Mouse (Mus musculus): Measurements from ENCODE around the gene Rhbdf1. TPM values are rescaled to one million over a fixed set of nuclear protein-coding genes. Genes with fewer than 3 reads are reported as not detected.
A peak's percentile ranks its signal among the peaks of the same experiment; 100 is the strongest.

Rhbdf1 gene
- polyA plus RNA-seq, 1 experiment from 2014 or later = 20.7 TPM

DNA sequence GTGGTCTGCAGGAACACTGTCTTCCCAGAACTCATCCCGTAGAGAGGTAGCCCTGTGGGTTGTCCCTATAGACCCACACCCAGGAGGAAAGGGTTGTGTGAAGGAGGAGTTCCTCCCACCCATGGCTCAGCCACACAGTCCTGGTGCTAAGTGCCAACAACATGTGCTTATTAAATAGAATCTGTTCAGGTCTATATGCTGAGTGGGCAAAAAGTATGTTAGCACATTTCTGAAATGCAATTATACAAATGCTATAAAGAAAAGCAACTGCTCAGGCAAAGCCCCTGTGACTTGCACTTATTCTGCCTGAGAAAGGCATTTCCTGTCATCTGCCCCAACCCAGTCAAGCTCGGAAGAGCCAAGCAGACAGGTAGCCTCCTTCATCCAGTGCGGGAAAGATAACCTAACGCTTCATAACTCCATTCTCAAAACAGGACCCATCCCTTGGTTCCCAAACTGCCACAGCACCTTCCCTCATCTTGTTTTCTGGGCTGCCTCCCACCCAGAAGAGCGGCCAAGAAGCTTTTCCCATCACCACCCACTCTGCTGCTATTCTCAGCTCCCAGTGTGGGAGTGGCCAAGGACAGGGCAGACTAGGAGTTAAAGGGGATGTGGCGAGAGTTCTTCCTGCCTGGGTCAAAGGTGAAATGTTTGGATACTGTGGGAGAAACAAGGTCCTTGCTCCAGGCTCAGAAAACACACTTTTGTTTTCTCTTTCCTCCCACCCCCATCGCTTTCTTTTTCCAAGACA lies 21.3 kb upstream of the Rhbdf1 start:
- no peak overlapping the region for H3K4me2 ChIP-seq (replicated peaks; ENCODE audit: low read depth)
- H3K9ac ChIP-seq (ENCODE audit: low read depth, low read length) = no peak overlapping the region
- H3K4me3 ChIP-seq (ENCODE audit: low read depth, low read length) = no peak overlapping the region
- ATAC-seq = no peak
- H3K27me3 ChIP-seq (replicated peaks; ENCODE audit: control insufficient read depth, insufficient read depth, low read length) = no peaks in the 10 kb centered on the region
- H3K4me1 ChIP-seq (replicated peaks; ENCODE audit: control insufficient read depth, insufficient read depth, low read length) = peaks cover 2% of the 10 kb centered on the region; the same call in 1 of the 2 replicates
- H3K27ac ChIP-seq (ENCODE audit: low read depth, low read length) = no peak overlapping the region; the same call in 1 of the 2 replicates
- peaks cover 58% of the 10 kb centered on the region for H3K36me3 ChIP-seq (ENCODE audit: control insufficient read depth, insufficient read depth)
- no peak for TF ChIP-seq CTCF (IDR thresholded peaks at IDR 0.05; ENCODE audit: low read depth)
- H3K9me3 ChIP-seq (ENCODE audit: control insufficient read depth) = no peaks in the 10 kb centered on the region
- 65% methylated on average over 7 of the region's 7 CpGs for WGBS

DNA sequence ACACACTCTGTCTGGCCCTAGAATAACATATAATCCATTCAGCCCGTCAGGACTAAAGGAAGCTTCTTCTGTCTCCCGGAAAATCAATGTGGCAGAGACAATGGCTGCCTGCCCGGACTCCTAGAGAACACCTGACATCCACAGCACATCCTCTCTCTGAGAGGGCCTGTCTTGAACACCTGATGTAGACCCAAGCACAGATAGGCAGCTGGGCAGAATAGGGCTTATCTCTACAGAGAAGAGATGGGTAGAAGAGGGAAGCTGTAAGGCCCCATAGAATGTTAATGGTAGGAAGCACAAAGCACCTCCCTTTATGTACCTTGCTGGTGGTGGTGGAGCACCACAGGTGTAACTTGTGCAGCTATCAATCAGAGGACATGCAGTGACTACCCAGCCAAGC lies 20.1 kb upstream of the Rhbdf1 start:
- ATAC-seq = no peak
- peak overlapping the region; percentile 87 for H3K27ac ChIP-seq (ENCODE audit: low read depth, low read length)
- 75% methylated on average over 3 of the region's 3 CpGs for WGBS
- no peak overlapping the region for H3K4me3 ChIP-seq (ENCODE audit: low read depth, low read length)
- no peak overlapping the region for H3K9ac ChIP-seq (ENCODE audit: low read depth, low read length)
- H3K9me3 ChIP-seq (ENCODE audit: control insufficient read depth) = no peaks in the 10 kb centered on the region
- no peaks in the 10 kb centered on the region for H3K27me3 ChIP-seq (replicated peaks; ENCODE audit: control insufficient read depth, insufficient read depth, low read length)
- H3K4me1 ChIP-seq (replicated peaks; ENCODE audit: control insufficient read depth, insufficient read depth, low read length) = peaks cover 2% of the 10 kb centered on the region; the same call in 1 of the 2 replicates
- no peak for TF ChIP-seq CTCF (IDR thresholded peaks at IDR 0.05; ENCODE audit: low read depth)
- peaks cover 46% of the 10 kb centered on the region for H3K36me3 ChIP-seq (ENCODE audit: control insufficient read depth, insufficient read depth)
- no peak overlapping the region for H3K4me2 ChIP-seq (replicated peaks; ENCODE audit: low read depth)

DNA sequence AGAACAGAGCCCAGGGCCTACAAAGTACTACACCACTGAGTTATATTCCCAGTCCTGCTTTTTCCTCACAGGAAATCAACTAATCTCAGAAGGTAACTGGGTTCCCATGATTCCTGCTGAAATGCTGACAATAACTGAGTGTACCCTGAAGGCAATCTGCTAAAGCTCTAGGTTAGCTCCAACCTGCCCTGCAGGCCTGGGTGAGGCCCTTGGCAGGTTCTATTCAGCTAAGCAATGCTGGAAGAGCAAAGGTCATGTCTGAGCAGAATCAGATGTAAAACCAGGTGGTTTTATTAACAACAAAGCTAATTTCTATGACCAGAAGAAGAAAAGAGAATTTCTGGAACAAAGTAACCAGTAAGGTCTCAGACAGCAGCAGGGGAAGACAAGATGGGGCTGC lies 19.3 kb upstream of the Rhbdf1 start:
- H3K9ac ChIP-seq (ENCODE audit: low read depth, low read length) = peak overlapping the region; percentile 22; the same call in 1 of the 2 replicates
- TF ChIP-seq CTCF (IDR thresholded peaks at IDR 0.05; ENCODE audit: low read depth) = no peak
- no peaks in the 10 kb centered on the region for H3K27me3 ChIP-seq (replicated peaks; ENCODE audit: control insufficient read depth, insufficient read depth, low read length)
- no peaks in the 10 kb centered on the region for H3K9me3 ChIP-seq (ENCODE audit: control insufficient read depth)
- H3K36me3 ChIP-seq (ENCODE audit: control insufficient read depth, insufficient read depth) = peaks cover 39% of the 10 kb centered on the region
- H3K4me3 ChIP-seq (ENCODE audit: low read depth, low read length) = no peak overlapping the region
- ATAC-seq = peak; percentile 84
- no peak overlapping the region for H3K4me2 ChIP-seq (replicated peaks; ENCODE audit: low read depth)
- H3K27ac ChIP-seq (ENCODE audit: low read depth, low read length) = peak overlapping the region; percentile 87
- H3K4me1 ChIP-seq (replicated peaks; ENCODE audit: control insufficient read depth, insufficient read depth, low read length) = peaks cover 2% of the 10 kb centered on the region; the same call in 1 of the 2 replicates

DNA sequence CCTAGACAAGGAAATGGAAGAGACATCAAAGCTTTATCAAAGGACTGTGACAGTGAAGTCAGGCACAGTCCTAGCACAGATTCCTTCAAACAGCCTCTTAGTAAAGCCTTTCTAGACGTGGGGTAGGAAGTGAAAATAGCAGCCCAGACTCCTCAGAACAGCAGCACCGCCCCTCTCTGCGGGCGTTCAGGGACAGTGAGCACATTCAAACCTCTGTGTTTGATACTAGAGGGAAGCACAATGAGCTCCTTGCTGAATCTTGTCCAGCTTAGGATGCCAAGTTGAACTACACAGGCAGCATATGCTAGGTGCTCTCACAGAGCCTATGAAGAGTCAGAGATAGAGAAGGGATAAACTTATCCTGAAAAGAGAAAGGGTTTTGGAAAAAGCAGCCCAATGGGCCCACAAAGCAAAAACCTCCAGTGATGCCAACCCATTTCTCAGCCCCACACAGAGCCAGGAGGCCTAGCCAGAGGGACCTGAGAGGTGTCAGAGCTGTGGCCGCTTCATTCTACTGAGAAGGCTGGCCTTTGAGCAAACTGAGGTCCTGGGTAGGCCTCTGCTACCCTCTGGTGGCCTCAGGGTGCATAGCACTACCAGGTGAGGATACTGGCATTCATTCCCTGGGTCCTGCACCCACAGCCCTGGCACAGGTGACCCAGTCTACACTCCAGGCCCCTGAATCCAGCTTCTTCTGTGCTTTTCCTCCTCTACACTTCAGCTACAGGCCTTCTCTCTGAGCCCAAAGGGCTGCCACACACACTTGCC lies 16.2 kb upstream of the Rhbdf1 start:
- peak; percentile 46; the same call in 1 of the 2 replicates for ATAC-seq
- Histone ChIP-seq H3K4me1 (replicated peaks; ENCODE audit: control insufficient read depth, insufficient read depth, low read length) (peaks cover 2% of the 10 kb centered on the region; the same call in 1 of the 2 replicates), H3K27me3 (replicated peaks; ENCODE audit: control insufficient read depth, insufficient read depth, low read length) (no peaks in the 10 kb centered on the region), H3K4me2 (replicated peaks; ENCODE audit: low read depth) (no peak overlapping the region), H3K27ac (ENCODE audit: low read depth, low read length) (no peak overlapping the region), H3K4me3 (ENCODE audit: low read depth, low read length) (no peak overlapping the region), H3K9me3 (ENCODE audit: control insufficient read depth) (no peaks in the 10 kb centered on the region), H3K36me3 (ENCODE audit: control insufficient read depth, insufficient read depth) (peaks cover 48% of the 10 kb centered on the region), H3K9ac (ENCODE audit: low read depth, low read length) (no peak overlapping the region)
- WGBS = 62% methylated on average over 5 of the region's 5 CpGs
- TF ChIP-seq CTCF (IDR thresholded peaks at IDR 0.05; ENCODE audit: low read depth) = peak; percentile 99

DNA sequence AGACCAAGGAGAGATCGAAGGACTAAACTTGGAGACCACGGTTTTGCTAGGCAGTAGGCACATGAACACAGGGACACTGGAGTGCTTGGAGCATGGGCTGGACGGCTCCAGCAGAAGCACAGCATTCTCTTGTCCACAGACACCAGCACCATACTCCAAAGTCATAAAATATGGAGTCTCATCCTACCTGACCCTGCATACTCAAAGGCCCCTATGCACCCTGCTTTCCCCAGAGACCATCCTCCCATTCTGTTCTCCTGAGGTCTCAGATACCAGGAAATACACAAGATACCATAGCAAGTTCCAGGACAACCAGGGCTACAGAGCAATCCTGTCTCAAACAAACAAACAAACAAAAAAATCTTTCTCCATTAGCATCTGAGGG lies 15.3 kb upstream of the Rhbdf1 start:
- no peak overlapping the region for H3K4me2 ChIP-seq (replicated peaks; ENCODE audit: low read depth)
- no peak overlapping the region for H3K4me3 ChIP-seq (ENCODE audit: low read depth, low read length)
- no peak for ATAC-seq
- 87% methylated on average over 3 of the region's 3 CpGs for WGBS
- 0 out of 2 replicates have a peak, but pooled peaks cover 2% of the 10 kb centered on the region for H3K4me1 ChIP-seq (replicated peaks; ENCODE audit: control insufficient read depth, insufficient read depth, low read length)
- no peak for TF ChIP-seq CTCF (IDR thresholded peaks at IDR 0.05; ENCODE audit: low read depth)
- no peaks in the 10 kb centered on the region for H3K9me3 ChIP-seq (ENCODE audit: control insufficient read depth)
- H3K36me3 ChIP-seq (ENCODE audit: control insufficient read depth, insufficient read depth) = peaks cover 42% of the 10 kb centered on the region
- no peak overlapping the region for H3K9ac ChIP-seq (ENCODE audit: low read depth, low read length)
- H3K27me3 ChIP-seq (replicated peaks; ENCODE audit: control insufficient read depth, insufficient read depth, low read length) = no peaks in the 10 kb centered on the region
- no peak overlapping the region for H3K27ac ChIP-seq (ENCODE audit: low read depth, low read length)

DNA sequence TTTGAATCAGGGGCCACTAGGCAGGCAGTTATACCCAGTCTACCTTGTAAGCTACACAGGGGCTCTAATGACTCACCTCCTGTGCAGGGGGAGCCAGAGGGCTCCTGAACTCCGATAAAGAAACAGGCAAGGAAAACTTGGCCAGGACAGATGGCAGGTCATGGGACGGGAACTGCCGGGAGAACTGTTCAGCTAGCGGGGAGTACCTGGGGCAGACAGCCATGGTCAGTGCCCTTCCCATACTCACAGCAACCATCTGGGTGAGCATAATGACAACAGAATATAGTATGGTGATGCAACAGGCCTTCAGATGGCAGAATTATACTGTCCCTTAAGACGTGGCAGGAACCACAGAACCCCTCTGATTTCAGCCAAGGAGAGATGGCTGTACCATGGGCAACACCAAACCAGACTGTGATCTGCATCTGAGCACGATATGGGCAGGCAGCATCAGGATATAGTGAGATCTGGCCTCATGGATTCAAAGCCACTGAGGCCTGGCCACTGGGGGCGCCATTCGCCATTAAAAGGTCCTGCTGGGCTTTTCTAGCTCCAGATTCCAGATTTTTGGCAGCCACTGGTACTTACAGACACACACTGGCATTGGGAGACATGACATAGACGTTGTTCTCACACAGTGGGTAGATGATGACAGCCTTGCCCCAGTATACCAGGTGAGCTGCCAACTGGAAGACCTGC lies 14.8 kb upstream of the Rhbdf1 start:
- TF ChIP-seq CTCF (IDR thresholded peaks at IDR 0.05; ENCODE audit: low read depth) = peak; percentile 80
- no peak for ATAC-seq
- peaks cover 44% of the 10 kb centered on the region for H3K36me3 ChIP-seq (ENCODE audit: control insufficient read depth, insufficient read depth)
- no peaks in the 10 kb centered on the region for H3K9me3 ChIP-seq (ENCODE audit: control insufficient read depth)
- 0 out of 2 replicates have a peak, but pooled peaks cover 2% of the 10 kb centered on the region for H3K4me1 ChIP-seq (replicated peaks; ENCODE audit: control insufficient read depth, insufficient read depth, low read length)
- no peaks in the 10 kb centered on the region for H3K27me3 ChIP-seq (replicated peaks; ENCODE audit: control insufficient read depth, insufficient read depth, low read length)
- H3K4me2 ChIP-seq (replicated peaks; ENCODE audit: low read depth) = no peak overlapping the region
- no peak overlapping the region for H3K4me3 ChIP-seq (ENCODE audit: low read depth, low read length)
- H3K27ac ChIP-seq (ENCODE audit: low read depth, low read length) = no peak overlapping the region
- no peak overlapping the region for H3K9ac ChIP-seq (ENCODE audit: low read depth, low read length)
- 70% methylated on average over 9 of the region's 9 CpGs for WGBS
